Mouse (Mus musculus): ENCODE results near the gene Sh3tc1. TPM values are rescaled to one million over a fixed set of nuclear protein-coding genes. Genes with fewer than 3 reads are reported as not detected.

Gene Sh3tc1
- 11.4 and 15.2 TPM in 2 replicates for total RNA-seq (2014; rRNA removed; ENCODE audit: low replicate concordance)
- 6.8 and 9.4 TPM in 2 replicates for polyA plus RNA-seq (2015; fragmentation: Nextera tagmentation; extraction: Ambion mirVana)

DNA sequence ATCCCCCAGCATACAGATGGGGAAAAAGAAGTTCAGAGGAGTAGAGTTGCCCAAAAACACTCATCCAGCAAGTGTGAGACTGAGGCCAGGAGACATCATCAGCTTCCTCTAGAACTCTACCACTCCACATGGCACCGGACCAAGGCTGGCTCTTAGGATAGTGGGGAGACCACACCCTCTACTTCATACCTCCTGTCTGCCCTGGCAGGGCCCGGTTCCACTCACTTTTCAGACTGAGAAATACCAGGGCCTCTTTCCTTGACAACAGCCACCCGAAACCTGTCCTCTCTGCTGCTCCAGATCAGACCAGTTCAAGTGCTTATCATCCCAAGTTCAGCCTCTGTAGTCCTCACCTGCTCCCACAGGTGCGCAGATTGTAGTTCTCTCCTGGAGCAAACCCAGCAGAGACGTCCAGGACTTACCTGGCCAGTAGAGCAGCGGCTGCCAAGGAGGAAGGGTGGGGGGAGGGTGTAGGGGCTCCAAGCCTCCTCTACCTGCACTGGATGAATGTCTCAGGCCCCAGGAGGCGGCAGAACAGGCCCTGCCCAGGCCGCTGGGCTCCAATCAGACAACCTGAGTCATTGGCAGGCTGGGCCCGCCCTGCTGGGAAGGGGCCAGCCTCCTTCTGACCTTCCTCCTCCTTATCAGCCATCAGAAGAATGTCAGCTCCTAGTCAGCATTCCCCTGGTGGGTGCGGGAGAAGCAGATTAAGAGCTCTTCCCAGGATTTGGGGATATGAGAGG, at the start of gene Sh3tc1:
Gene Sh3tc1 (minus strand): TSS at position 452 of the 743 bp plus-strand sequence.
- Histone ChIP-seq H3K9me3 (replicated peaks; ENCODE audit: control insufficient read depth, low read length) (no peaks in the 10 kb centered on the region), H3K27ac (ENCODE audit: low read depth) (0 out of 2 replicates have a peak within 1 kb of the TSS, but pooled peaks have one; percentile 32), H3K4me3 (ENCODE audit: low read depth, low read length) (no peak within 1 kb of the TSS), H3K4me2 (ENCODE audit: low read depth, low read length) (no peak within 1 kb of the TSS), H3K9ac (replicated peaks; ENCODE audit: low read depth, low read length) (no peak within 1 kb of the TSS), H3K4me1 (ENCODE audit: control insufficient read depth, insufficient read depth) (peaks cover 41% of the 10 kb centered on the region), H3K36me3 (replicated peaks; ENCODE audit: control insufficient read depth, insufficient read depth, low read length) (no peaks in the 10 kb centered on the region), H3K27me3 (ENCODE audit: control insufficient read depth, insufficient read depth, low read length) (no peaks in the 10 kb centered on the region)
- WGBS: 26% methylated on average over 10 of the region's 10 CpGs
- peak; percentile 54 for ATAC-seq (ENCODE audit: insufficient read depth, low read depth)
- DNase-seq (ENCODE audit: low spot score): peak; percentile 53
- TF ChIP-seq EP300 (IDR thresholded peaks at IDR 0.05; ENCODE audit: low read depth) (no peak), CTCF (IDR thresholded peaks at IDR 0.05; ENCODE audit: low read depth) (no peak)

DNA sequence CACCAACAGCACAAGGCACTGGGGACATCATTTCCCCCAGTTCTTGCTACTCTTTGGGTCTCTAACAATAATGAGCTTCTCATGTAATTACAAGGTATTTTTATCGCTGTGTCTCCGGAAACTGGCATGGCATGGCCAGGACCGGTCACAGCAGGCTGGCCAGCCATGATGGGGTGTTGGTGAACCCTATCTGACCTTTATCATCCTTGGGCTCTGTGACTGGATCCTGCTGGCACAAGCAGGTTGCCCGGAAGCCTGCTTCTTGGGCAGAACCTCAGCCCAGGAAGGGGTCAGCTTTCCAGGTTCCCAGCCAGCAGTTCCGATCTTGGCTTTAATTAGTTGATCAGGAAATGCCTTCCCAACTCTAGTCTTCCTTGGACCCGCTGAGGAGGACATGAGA, 48.9 kb upstream of the Sh3tc1 start:
- H3K9ac ChIP-seq (replicated peaks; ENCODE audit: low read depth, low read length): no peak overlapping the region
- DNase-seq (ENCODE audit: low spot score): no peak
- H3K27ac ChIP-seq (ENCODE audit: low read depth): no peak overlapping the region
- 67% methylated on average over 6 of the region's 6 CpGs for WGBS
- H3K4me3 ChIP-seq (ENCODE audit: low read depth, low read length): no peak overlapping the region
- TF ChIP-seq CTCF (IDR thresholded peaks at IDR 0.05; ENCODE audit: low read depth) (no peak), EP300 (IDR thresholded peaks at IDR 0.05; ENCODE audit: low read depth) (no peak)
- no peak for ATAC-seq (ENCODE audit: insufficient read depth, low read depth)
- H3K36me3 ChIP-seq (replicated peaks; ENCODE audit: control insufficient read depth, insufficient read depth, low read length): no peaks in the 10 kb centered on the region
- H3K4me2 ChIP-seq (ENCODE audit: low read depth, low read length): no peak overlapping the region
- H3K4me1 ChIP-seq (ENCODE audit: control insufficient read depth, insufficient read depth): 0 out of 2 replicates have a peak, but pooled peaks cover 7% of the 10 kb centered on the region
- no peaks in the 10 kb centered on the region for H3K27me3 ChIP-seq (ENCODE audit: control insufficient read depth, insufficient read depth, low read length)
- no peaks in the 10 kb centered on the region for H3K9me3 ChIP-seq (replicated peaks; ENCODE audit: control insufficient read depth, low read length)

DNA sequence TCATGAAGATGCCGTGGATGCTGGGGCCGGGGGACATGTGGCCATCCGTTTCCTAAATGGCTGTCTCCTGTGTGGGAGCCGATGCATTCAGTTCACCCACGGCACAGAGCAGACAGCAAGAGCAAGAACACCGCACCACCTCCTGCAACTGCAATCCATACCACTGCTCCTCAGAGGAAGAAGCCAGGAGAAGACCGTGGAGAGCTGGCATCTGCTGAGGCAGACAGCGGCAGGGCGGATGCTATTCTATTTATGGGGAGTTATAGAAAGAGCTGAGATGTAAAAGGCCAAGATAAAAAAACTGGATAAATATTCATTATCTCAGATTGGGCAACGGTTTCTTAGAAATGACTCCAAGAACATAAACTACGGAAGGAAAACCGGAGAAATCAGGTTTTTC, 48.1 kb upstream of the Sh3tc1 start:
- H3K9ac ChIP-seq (replicated peaks; ENCODE audit: low read depth, low read length): no peak overlapping the region
- no peaks in the 10 kb centered on the region for H3K9me3 ChIP-seq (replicated peaks; ENCODE audit: control insufficient read depth, low read length)
- 75% methylated on average over 12 of the region's 12 CpGs for WGBS
- DNase-seq (ENCODE audit: low spot score): no peak
- ATAC-seq (ENCODE audit: insufficient read depth, low read depth): no peak
- no peak overlapping the region for H3K27ac ChIP-seq (ENCODE audit: low read depth)
- 0 out of 2 replicates have a peak, but pooled peaks cover 2% of the 10 kb centered on the region for H3K4me1 ChIP-seq (ENCODE audit: control insufficient read depth, insufficient read depth)
- H3K27me3 ChIP-seq (ENCODE audit: control insufficient read depth, insufficient read depth, low read length): no peaks in the 10 kb centered on the region
- no peak for TF ChIP-seq EP300 (IDR thresholded peaks at IDR 0.05; ENCODE audit: low read depth)
- no peak for TF ChIP-seq CTCF (IDR thresholded peaks at IDR 0.05; ENCODE audit: low read depth)
- no peak overlapping the region for H3K4me3 ChIP-seq (ENCODE audit: low read depth, low read length)
- H3K36me3 ChIP-seq (replicated peaks; ENCODE audit: control insufficient read depth, insufficient read depth, low read length): no peaks in the 10 kb centered on the region
- no peak overlapping the region for H3K4me2 ChIP-seq (ENCODE audit: low read depth, low read length)

DNA sequence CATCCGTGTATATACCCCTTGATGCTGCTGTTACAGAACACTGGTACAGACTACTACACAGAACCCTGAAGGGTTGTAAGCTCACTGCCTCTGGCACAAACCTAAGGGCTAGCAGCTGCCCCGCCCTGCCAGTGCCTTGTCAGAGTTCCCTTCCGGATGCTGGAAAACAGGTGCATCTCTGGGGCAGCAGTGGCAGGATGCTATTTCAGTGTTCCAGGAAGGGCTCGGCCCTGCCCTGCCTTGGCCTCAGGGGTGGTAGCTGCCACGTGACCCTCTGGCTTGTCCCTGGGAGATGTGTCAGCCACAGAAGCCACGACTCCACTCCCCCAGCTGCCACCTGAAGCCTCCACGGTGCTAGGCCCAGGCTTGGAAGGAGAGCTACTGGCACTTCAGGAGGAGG, 46.1 kb upstream of the Sh3tc1 start:
- Histone ChIP-seq H3K4me2 (ENCODE audit: low read depth, low read length) (no peak overlapping the region), H3K9ac (replicated peaks; ENCODE audit: low read depth, low read length) (no peak overlapping the region), H3K27me3 (ENCODE audit: control insufficient read depth, insufficient read depth, low read length) (no peaks in the 10 kb centered on the region), H3K9me3 (replicated peaks; ENCODE audit: control insufficient read depth, low read length) (no peaks in the 10 kb centered on the region), H3K27ac (ENCODE audit: low read depth) (no peak overlapping the region), H3K4me1 (ENCODE audit: control insufficient read depth, insufficient read depth) (no peaks in the 10 kb centered on the region), H3K36me3 (replicated peaks; ENCODE audit: control insufficient read depth, insufficient read depth, low read length) (no peaks in the 10 kb centered on the region), H3K4me3 (ENCODE audit: low read depth, low read length) (no peak overlapping the region)
- WGBS: 55% methylated on average over 7 of the region's 7 CpGs
- ATAC-seq (ENCODE audit: insufficient read depth, low read depth): no peak
- DNase-seq (ENCODE audit: low spot score): no peak
- no peak for TF ChIP-seq EP300 (IDR thresholded peaks at IDR 0.05; ENCODE audit: low read depth)
- TF ChIP-seq CTCF (IDR thresholded peaks at IDR 0.05; ENCODE audit: low read depth): no peak

DNA sequence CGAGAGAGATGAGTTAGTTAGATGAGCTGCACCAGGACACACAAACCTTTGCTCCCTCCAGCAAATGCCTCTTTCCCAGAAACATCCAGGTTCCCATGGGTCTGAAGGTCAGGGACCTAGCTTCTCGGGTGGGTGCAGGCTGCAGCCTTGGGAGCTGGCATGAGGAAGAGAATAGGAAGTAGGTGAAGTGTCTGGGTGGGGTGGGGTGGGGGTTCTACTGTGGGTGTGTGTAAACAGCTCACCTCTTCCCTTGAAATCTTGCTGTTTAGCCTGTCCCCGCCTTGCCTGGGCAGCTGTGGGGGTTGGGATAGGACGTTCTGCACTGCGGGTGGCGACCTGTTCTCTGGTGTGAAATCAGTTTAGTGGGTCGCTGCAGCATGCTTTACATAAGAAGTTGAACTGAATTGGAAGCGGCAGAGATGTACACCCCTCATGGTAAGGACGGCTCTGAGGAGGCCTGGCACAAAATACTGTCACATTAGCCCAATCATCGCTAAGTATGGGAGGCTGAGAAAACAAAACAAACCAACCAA, 42.9 kb upstream of the Sh3tc1 start:
- H3K4me2 ChIP-seq (ENCODE audit: low read depth, low read length): no peak overlapping the region
- no peak for TF ChIP-seq CTCF (IDR thresholded peaks at IDR 0.05; ENCODE audit: low read depth)
- TF ChIP-seq EP300 (IDR thresholded peaks at IDR 0.05; ENCODE audit: low read depth): no peak
- no peaks in the 10 kb centered on the region for H3K9me3 ChIP-seq (replicated peaks; ENCODE audit: control insufficient read depth, low read length)
- ATAC-seq (ENCODE audit: insufficient read depth, low read depth) (no peak), DNase-seq (ENCODE audit: low spot score) (no peak)
- no peak overlapping the region for H3K9ac ChIP-seq (replicated peaks; ENCODE audit: low read depth, low read length)
- H3K4me3 ChIP-seq (ENCODE audit: low read depth, low read length): no peak overlapping the region
- no peaks in the 10 kb centered on the region for H3K36me3 ChIP-seq (replicated peaks; ENCODE audit: control insufficient read depth, insufficient read depth, low read length)
- H3K27me3 ChIP-seq (ENCODE audit: control insufficient read depth, insufficient read depth, low read length): no peaks in the 10 kb centered on the region
- H3K27ac ChIP-seq (ENCODE audit: low read depth): no peak overlapping the region
- 0 out of 2 replicates have a peak, but pooled peaks cover 3% of the 10 kb centered on the region for H3K4me1 ChIP-seq (ENCODE audit: control insufficient read depth, insufficient read depth)
- WGBS: 67% methylated on average over 10 of the region's 10 CpGs

Measured in heart, postnatal 0 days (tissue).